Mouse (Mus musculus) hindbrain, embryonic 11.5 days (tissue): ENCODE measurements around the gene Nploc4. TPM values are rescaled to one million over a fixed set of nuclear protein-coding genes. Genes with fewer than 3 reads are reported as not detected.

Experiments used
- ATAC-seq: fragments of 200-750 bp; cut with Nextera tagmentation; 2 replicates; pipeline ENCODE4 v1.8.0; 2017; ENCODE audit warnings: mild to moderate bottlenecking, moderate TSS enrichment, moderate library complexity; ENCODE audit not compliant: low FRiP score
- DNase-seq: peaks from one replicate; pipeline ENCODE4 v3.0.0-alpha.2; 2015; ENCODE audit warnings: low spot score
- H3K27ac ChIP-seq: fragments of 300-500 bp; sonication (generic); 2 replicates; pipeline ENCODE4 v1.5.1; 2014; ENCODE audit warnings: mild to moderate bottlenecking, low read depth, low read length
- H3K27me3 ChIP-seq: fragments of 300-500 bp; sonication (generic); 2 replicates; pipeline ENCODE4 v1.6.1; 2014; ENCODE audit warnings: mild to moderate bottlenecking, low read length, moderate library complexity, mixed read lengths; ENCODE audit not compliant: control insufficient read depth, insufficient read depth
- H3K36me3 ChIP-seq: fragments of 300-500 bp; sonication (generic); 2 replicates; pipeline ENCODE4 v1.6.1; 2014; ENCODE audit warnings: mild to moderate bottlenecking, low read length, moderate library complexity, mixed read lengths; ENCODE audit not compliant: control insufficient read depth, insufficient read depth
- H3K4me1 ChIP-seq: fragments of 300-500 bp; sonication (generic); replicated peaks from 2 replicates; pipeline ENCODE4 v1.6.1; 2014; ENCODE audit warnings: low read length, mixed read lengths; ENCODE audit not compliant: control insufficient read depth, insufficient read depth
- H3K4me2 ChIP-seq: fragments of 300-500 bp; sonication (generic); replicated peaks from 2 replicates; pipeline ENCODE4 v1.6.1; 2014; ENCODE audit warnings: mild to moderate bottlenecking, low read depth, low read length
- H3K4me3 ChIP-seq: fragments of 300-500 bp; sonication (generic); 2 replicates; pipeline ENCODE4 v1.5.1; 2014; ENCODE audit warnings: low read depth, low read length
- H3K9ac ChIP-seq: fragments of 300-500 bp; sonication (generic); 2 replicates; pipeline ENCODE4 v1.6.1; 2014; ENCODE audit warnings: low read depth, low read length
- H3K9me3 ChIP-seq: fragments of 300-500 bp; sonication (generic); 2 replicates; pipeline ENCODE4 v1.6.1; 2016; ENCODE audit warnings: low read length; ENCODE audit not compliant: control insufficient read depth
- WGBS: fragments of 180-500 bp; shearing (Covaris S2); extraction: QIAGEN DNeasy Blood & Tissue Kit; methylation state at CpG from one replicate; pipeline ENCODE4 v1.1.7; 2014; 5-methylcytosine and 5-hydroxymethylcytosine counted together
- polyA plus RNA-seq: library from polyadenylated mRNA; unstranded; fragments of >200 nt; fragmentation: Nextera tagmentation; extraction: Ambion mirVana; gene quantifications from 2 replicates; pipeline ENCODE4 v1.2.1, GENCODE M21; 2014

The Nploc4 gene
- polyA plus RNA-seq, 1 experiment from 2014 or later = 37.5 TPM

- peaks cover 4% of the 10 kb centered on the region; the same call in 1 of the 2 replicates for H3K4me1 ChIP-seq
- H3K9ac ChIP-seq = peak within 1 kb of the TSS; percentile 75
- H3K27me3 ChIP-seq = no peaks in the 10 kb centered on the region
- DNase-seq (peak; percentile 95), ATAC-seq (peak; percentile 90)
- peak within 1 kb of the TSS; percentile 96 for H3K4me2 ChIP-seq
- no peaks in the 10 kb centered on the region for H3K9me3 ChIP-seq
- WGBS = 11% methylated on average over 47 of the region's 54 CpGs
- H3K4me3 ChIP-seq = peak within 1 kb of the TSS; percentile 88
- H3K27ac ChIP-seq = peak within 1 kb of the TSS; percentile 56
- peaks cover 11% of the 10 kb centered on the region; the same call in 1 of the 2 replicates for H3K36me3 ChIP-seq
Measured at GRCm38 (mm10) chr11:120378611-120379540, 58.6 kb downstream of the Nploc4 start, which contains the start of gene Faap100. Gene Faap100 (minus strand): TSS chr11:120378764.

GRCm38 (mm10) chr11:120378031-120378610, 59.4 kb downstream of the Nploc4 start:
- H3K9me3 ChIP-seq = no peaks in the 10 kb centered on the region
- ATAC-seq (peak; percentile 43), DNase-seq (peak; percentile 48)
- WGBS = 3% methylated on average over 37 of the region's 40 CpGs
- H3K9ac ChIP-seq = peak overlapping the region; percentile 75
- peaks cover 4% of the 10 kb centered on the region; the same call in 1 of the 2 replicates for H3K4me1 ChIP-seq
- peak overlapping the region; percentile 96 for H3K4me2 ChIP-seq
- peak overlapping the region; percentile 88 for H3K4me3 ChIP-seq
- peaks cover 11% of the 10 kb centered on the region; the same call in 1 of the 2 replicates for H3K36me3 ChIP-seq
- H3K27me3 ChIP-seq = no peaks in the 10 kb centered on the region
- H3K27ac ChIP-seq = peak overlapping the region; percentile 56; the same call in 1 of the 2 replicates

DNA sequence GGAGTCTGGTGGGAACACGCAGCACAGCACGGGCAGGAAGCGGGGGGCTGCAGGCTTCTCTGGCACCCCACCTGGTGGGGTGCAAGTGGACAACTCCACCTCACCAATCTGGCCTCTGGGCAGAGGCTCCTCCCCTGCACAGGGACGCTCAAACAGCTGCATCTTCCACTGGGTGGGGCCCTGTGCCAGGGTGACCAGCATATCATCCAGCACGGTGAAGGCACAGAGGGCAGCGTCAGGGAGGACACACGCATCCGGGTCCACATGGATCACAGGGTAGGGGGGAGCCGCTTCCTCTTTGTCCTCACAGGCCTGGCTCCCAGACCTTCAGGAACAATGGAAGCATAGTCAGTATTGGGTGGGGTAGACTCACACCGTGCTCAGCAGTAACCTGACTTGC, 60.2 kb downstream of the Nploc4 start:
- peaks cover 4% of the 10 kb centered on the region; the same call in 1 of the 2 replicates for H3K4me1 ChIP-seq
- no peak for ATAC-seq
- peak overlapping the region; percentile 88; the same call in 1 of the 2 replicates for H3K4me3 ChIP-seq
- WGBS = 74% methylated on average over 10 of the region's 10 CpGs
- no peaks in the 10 kb centered on the region for H3K27me3 ChIP-seq
- no peak overlapping the region for H3K27ac ChIP-seq
- H3K4me2 ChIP-seq = peak overlapping the region; percentile 96
- peaks cover 11% of the 10 kb centered on the region; the same call in 1 of the 2 replicates for H3K36me3 ChIP-seq
- H3K9ac ChIP-seq = peak overlapping the region; percentile 75; the same call in 1 of the 2 replicates
- DNase-seq = no peak
- H3K9me3 ChIP-seq = no peaks in the 10 kb centered on the region

- Histone ChIP-seq H3K9ac (no peak overlapping the region; the same call in 1 of the 2 replicates), H3K4me1 (peaks cover 4% of the 10 kb centered on the region; the same call in 1 of the 2 replicates), H3K9me3 (no peaks in the 10 kb centered on the region), H3K4me3 (0 out of 2 replicates have a peak overlapping the region, but pooled peaks have one; percentile 8), H3K36me3 (peaks cover 9% of the 10 kb centered on the region; the same call in 1 of the 2 replicates), H3K4me2 (no peak overlapping the region; the same call in 1 of the 2 replicates), H3K27me3 (no peaks in the 10 kb centered on the region), H3K27ac (no peak overlapping the region)
- no peak for DNase-seq
- no peak for ATAC-seq
- 92% methylated on average over 17 of the region's 17 CpGs for WGBS
Measured at GRCm38 (mm10) chr11:120376302-120377160, 61.0 kb downstream of the Nploc4 start.

DNA sequence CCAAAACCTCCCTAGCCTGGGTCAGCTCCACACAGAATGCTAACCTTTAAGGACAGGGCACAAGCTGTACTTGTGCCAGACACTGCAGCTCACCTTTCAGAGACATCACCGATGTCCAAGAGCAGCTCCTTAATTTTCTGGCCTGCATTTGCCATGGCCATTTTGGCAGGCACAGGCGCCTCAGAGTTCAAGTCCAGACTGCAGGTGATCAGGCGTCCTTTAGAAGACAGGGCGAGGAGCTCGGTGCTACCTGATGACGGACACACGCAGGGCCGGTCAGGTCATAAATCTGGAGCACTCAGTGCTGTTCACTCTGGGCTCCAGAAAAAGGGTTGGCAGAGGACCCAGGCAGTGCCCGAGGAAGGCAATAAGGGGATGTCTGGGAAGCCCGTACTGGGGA, 62.2 kb downstream of the Nploc4 start:
- no peaks in the 10 kb centered on the region for H3K9me3 ChIP-seq
- peaks cover 7% of the 10 kb centered on the region; the same call in 1 of the 2 replicates for H3K36me3 ChIP-seq
- peaks cover 4% of the 10 kb centered on the region; the same call in 1 of the 2 replicates for H3K4me1 ChIP-seq
- ATAC-seq (no peak), DNase-seq (no peak)
- WGBS = 93% methylated on average over 10 of the region's 10 CpGs
- no peak overlapping the region for H3K4me2 ChIP-seq
- H3K4me3 ChIP-seq = no peak overlapping the region
- H3K27me3 ChIP-seq = no peaks in the 10 kb centered on the region
- H3K9ac ChIP-seq = no peak overlapping the region
- no peak overlapping the region for H3K27ac ChIP-seq

DNA sequence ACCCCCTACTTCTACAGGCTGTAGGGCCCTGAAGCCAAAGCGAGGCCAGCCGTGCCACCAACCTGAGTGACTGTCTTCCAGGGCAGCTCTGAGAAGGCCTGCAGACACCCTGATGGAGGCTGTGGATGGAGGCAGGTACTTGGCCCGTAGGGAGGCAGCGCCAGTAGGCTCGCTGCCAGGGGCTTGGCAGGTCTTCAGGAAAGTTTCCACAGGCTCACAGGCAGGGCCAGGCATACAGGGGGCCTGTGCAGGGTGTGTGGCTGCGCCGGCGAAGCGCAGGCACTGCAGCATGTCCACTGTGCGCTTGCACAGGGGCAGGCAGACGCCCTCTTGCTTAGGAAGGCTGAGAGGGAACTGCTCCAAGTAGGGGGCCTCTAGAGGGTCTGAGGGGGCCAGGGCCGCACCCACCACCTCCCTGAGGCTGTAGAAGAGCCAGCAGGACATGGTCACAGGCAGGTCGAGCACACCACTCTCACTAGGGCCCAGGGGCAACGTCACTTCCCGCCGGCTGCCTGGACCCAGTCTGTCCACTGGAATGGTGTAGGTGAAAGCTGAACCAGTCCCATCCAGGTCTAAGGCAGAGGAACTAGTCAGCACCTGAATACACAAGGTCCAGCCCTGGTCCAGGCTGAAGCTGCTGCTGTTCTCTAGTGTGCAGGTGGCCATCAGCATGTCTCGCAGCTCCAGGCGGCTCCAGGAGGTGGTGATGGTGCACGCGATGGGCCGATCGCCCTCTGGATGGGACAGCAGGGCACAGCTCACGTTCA, 63.5 kb downstream of the Nploc4 start:
- 91% methylated on average over 23 of the region's 23 CpGs for WGBS
- peaks cover 9% of the 10 kb centered on the region; the same call in 1 of the 2 replicates for H3K36me3 ChIP-seq
- no peak for DNase-seq

DNA sequence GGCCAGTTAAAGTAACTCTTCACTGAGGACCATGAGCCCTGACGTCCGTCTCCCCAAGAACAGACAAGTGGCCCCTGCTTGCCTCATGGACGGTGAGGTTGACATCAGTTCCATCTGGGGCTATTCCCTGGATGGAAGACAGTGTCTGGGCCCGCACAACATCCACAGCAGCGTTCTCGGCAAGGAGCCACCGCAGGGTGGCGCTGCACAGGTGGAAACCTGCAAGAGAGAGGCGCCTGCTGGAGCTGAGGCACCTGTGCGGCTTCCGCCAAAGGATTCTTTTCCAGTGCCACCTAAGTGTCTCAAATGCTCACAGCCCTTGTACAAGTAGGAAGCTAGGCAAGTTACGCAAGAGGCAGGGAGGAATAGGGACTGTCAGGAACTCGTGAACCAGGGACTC, 64.5 kb downstream of the Nploc4 start:
- Histone ChIP-seq H3K4me1 (peaks cover 4% of the 10 kb centered on the region; the same call in 1 of the 2 replicates), H3K9ac (no peak overlapping the region), H3K4me3 (no peak overlapping the region), H3K36me3 (peaks cover 9% of the 10 kb centered on the region; the same call in 1 of the 2 replicates), H3K27me3 (no peaks in the 10 kb centered on the region), H3K27ac (no peak overlapping the region), H3K9me3 (no peaks in the 10 kb centered on the region), H3K4me2 (no peak overlapping the region)
- ATAC-seq (no peak), DNase-seq (no peak)
- 67% methylated on average over 13 of the region's 13 CpGs for WGBS

More for the DNA sequence above, 63.5 kb downstream of the Nploc4 start:
- Histone ChIP-seq H3K4me3 (no peak overlapping the region), H3K4me1 (peaks cover 4% of the 10 kb centered on the region; the same call in 1 of the 2 replicates), H3K4me2 (no peak overlapping the region), H3K9me3 (no peaks in the 10 kb centered on the region), H3K9ac (no peak overlapping the region), H3K27ac (no peak overlapping the region), H3K27me3 (no peaks in the 10 kb centered on the region)
- ATAC-seq = no peak
